Mouse (Mus musculus) ES-CJ7 (cell line): ENCODE data around the gene Wdr49.
"Not testable (repeated sequence)": the region's sequence is repeated elsewhere in the genome, so short reads cannot be mapped to it uniquely, and the experiment has no call there.

Experiments used
- DNase-seq: peaks from one replicate; pipeline ENCODE4 v3.0.0; 2011; ENCODE audit warnings: low read depth, low spot score

Gene Wdr49

DNA sequence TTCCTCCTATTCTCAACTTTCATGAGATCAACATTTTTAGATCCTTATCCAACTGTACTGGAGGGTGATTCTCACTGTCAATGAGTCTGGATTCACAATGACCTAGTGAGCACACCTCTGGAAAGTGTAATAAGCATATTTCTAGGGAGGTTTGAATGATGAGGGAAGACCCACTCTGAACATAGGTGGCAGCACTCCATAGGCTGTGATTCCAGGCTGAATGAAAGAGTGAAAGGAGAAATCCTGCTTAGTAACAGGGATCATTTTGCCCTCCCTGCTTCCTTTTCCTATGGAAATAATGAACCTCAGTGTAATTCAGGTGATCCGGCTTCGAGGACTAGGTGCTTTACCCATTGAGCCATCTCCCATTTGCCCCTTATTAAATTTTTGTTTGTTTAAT, 180.9 kb downstream of the Wdr49 start:
- no peak for DNase-seq

DNA sequence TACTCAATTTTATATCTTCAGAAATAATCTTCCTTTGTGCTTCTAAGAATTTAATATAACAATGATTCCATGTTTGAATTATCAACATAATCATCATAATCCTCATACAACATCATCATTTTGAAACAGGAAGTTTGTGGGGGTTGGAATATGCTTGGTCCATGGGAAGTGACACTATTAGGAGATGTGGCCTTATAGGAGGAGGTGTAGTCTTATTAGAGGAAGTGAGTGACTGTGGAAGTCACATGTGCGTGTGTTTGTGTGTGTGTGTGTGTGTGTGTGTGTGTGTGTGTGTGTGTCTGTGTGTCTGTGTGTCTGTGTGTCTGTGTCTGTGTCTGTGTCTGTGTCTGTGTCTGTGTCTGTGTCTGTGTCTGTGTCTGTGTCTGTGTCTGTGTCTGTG, 182.5 kb downstream of the Wdr49 start:
- not testable (repeated sequence) for DNase-seq

- DNase-seq: no peak
Observed at GRCm38 (mm10) chr3:75297758-75298111, 184.2 kb downstream of the Wdr49 start.

DNA sequence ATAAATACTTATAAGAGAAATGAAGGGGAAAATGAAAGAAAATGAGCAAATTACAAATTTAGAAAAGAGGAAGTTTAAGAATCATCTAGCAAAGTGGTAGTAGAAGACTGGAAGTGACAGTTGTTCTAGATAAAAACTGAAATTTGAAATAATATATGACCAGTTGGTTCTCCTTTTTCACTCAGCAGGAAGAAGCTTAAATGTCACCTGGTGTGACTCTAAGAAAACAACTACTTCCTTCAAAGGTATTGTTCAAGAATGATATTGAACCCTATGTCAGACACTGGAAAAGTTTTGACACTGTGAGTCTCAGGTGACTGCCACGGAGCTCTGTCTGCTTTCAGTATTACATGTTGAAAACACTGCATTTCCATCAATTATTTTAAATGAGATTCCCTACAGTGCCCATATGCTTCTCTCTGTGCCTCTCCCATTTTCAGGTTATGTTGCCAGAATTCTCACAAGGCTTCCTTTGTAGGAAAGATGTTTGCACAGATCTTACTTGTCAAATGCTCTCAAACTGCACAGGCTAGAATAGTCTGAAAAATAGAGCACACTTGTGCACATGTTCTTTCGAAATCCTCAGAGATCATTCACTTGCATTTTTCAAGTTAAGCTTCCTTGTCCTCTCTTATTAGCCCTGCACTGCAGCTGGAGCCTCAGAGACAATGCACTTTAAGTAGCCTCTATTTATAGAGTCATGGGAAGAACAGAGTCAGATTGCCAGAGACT, 184.8 kb downstream of the Wdr49 start:
- no peak for DNase-seq

GRCm38 (mm10) chr3:75293243-75293642, 188.7 kb downstream of the Wdr49 start:
- no peak for DNase-seq

DNA sequence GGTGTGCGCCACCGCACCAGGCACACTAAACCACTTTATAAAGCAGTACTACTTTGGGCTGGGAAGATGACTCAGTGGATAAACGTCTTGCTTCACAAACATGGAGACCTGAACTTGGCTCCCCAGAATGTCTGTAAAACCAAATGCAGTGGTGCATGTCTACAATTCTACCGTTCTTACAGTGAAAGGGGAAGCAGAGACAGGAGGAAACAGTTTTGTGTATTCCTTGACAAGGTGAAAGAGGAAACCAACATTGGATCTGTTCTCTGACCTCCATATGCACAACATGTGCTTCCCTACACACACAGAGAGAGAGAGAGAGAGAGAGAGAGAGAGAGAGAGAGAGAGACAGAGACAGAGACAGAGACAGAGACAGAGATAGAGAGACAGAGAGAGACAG, 204.5 kb downstream of the Wdr49 start:
- no peak for DNase-seq

- no peak for DNase-seq
Observed at GRCm38 (mm10) chr3:75276522-75276921, 205.4 kb downstream of the Wdr49 start.

- no peak for DNase-seq
Observed at GRCm38 (mm10) chr3:75275127-75275526, 206.8 kb downstream of the Wdr49 start.

DNA sequence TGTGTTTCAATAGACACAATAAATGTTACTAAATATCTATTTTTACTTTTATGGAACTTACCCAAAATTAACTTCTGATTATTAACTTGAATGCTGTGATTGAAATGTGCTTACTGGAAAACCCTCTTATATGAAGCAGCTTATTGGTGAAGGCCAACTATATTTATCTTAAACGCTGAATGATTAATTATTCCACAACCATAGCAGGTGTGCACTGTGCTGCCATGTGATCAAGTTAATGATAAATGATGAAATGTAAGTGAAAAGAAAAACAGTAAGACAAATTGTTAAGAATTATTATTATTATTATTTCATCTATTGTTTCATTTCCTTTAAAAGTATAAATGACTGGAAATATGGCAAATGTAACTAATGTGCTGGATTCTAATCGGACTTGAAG, 212.0 kb downstream of the Wdr49 start, which contains the start of gene Serpini2:
TSS of gene Serpini2 (minus strand) at position 101 of the 400 bp plus-strand sequence.
- no peak for DNase-seq

- no peak for DNase-seq
Observed at GRCm38 (mm10) chr3:75259356-75259755, 222.6 kb downstream of the Wdr49 start.
